ENCODE assay signal across 8 mouse cellular contexts in genomic region chr9:45677236-45677781, GRCm38 (mm10).
DNase-seq lines count a peak whose midpoint lies in the region; ATAC-seq and TF ChIP-seq lines count a peak whose summit lies in the region.

No protein-coding gene starts in this region.

- 34% methylated on average over 12 of the region's 12 CpGs for WGBS in intestine, postnatal 0 days
- 22% methylated on average over 12 of the region's 12 CpGs for WGBS in lung, embryonic 14.5 days

- no peak for TF ChIP-seq POLR2A in cortical plate, adult 2 months (IDR thresholded peaks at IDR 0.05; ENCODE audit: extremely low read depth, insufficient read depth, low read length)

- H3K9me3 ChIP-seq in intestine, postnatal 0 days (ENCODE audit: control insufficient read depth) = no peaks in the 10 kb centered on the region
- H3K9me3 ChIP-seq in lung, embryonic 14.5 days (ENCODE audit: low read depth, low read length) = no peaks in the 10 kb centered on the region

- peak; percentile 45 to 48 for DNase-seq in cerebellum, postnatal 14 days
- no peak for DNase-seq in cerebellum, adult 11-12 months
- peak; percentile 88 for DNase-seq in lung, embryonic 14.5 days
- peak; percentile 19 for DNase-seq in ovary, adult 18-20 months (ENCODE audit: low spot score)
- DNase-seq in urinary bladder, postnatal 10 days (ENCODE audit: low spot score) = no peak

- no peaks in the 10 kb centered on the region for H3K27me3 ChIP-seq in intestine, postnatal 0 days (replicated peaks; ENCODE audit: control insufficient read depth, insufficient read depth, low read length)
- no peaks in the 10 kb centered on the region for H3K27me3 ChIP-seq in lung, embryonic 14.5 days (ENCODE audit: insufficient read depth, low read length)

- ATAC-seq in granulocyte monocyte progenitor cell, adult 5-6 weeks (replicated peaks; ENCODE audit: poor library complexity, severe bottlenecking) = peak; percentile 91
- no peak for ATAC-seq in intestine, postnatal 0 days
- peak; percentile 82 for ATAC-seq in lung, embryonic 14.5 days (ENCODE audit: insufficient read depth)

- H3K9ac ChIP-seq in intestine, postnatal 0 days (ENCODE audit: low read depth, low read length) = no peak overlapping the region
- no peak overlapping the region for H3K9ac ChIP-seq in lung, embryonic 14.5 days

- H3K27ac ChIP-seq in cortical plate, adult 2 months (ENCODE audit: insufficient read depth, low read length) = 0 out of 2 replicates have a peak overlapping the region, but pooled peaks have one; percentile 2
- no peak overlapping the region for H3K27ac ChIP-seq in intestine, postnatal 0 days (ENCODE audit: low read depth, low read length)
- H3K27ac ChIP-seq in lung, embryonic 14.5 days (ENCODE audit: low read depth) = peak overlapping the region; percentile 80; the same call in 1 of the 2 replicates

- H3K4me1 ChIP-seq in cortical plate, adult 2 months (ENCODE audit: control insufficient read depth, insufficient read depth, low read length) = peaks cover 11% of the 10 kb centered on the region
- H3K4me1 ChIP-seq in intestine, postnatal 0 days (replicated peaks; ENCODE audit: control insufficient read depth, insufficient read depth, low read length) = no peaks in the 10 kb centered on the region
- H3K4me1 ChIP-seq in lung, embryonic 14.5 days (ENCODE audit: insufficient read depth) = peaks cover 12% of the 10 kb centered on the region

- no peak overlapping the region for H3K4me3 ChIP-seq in cortical plate, adult 2 months (ENCODE audit: insufficient read depth, low read length)
- no peak overlapping the region for H3K4me3 ChIP-seq in intestine, postnatal 0 days (ENCODE audit: low read depth, low read length)
- no peak overlapping the region for H3K4me3 ChIP-seq in lung, embryonic 14.5 days (ENCODE audit: low read depth, low read length)

- no peak for TF ChIP-seq CTCF in cortical plate, adult 2 months (IDR thresholded peaks at IDR 0.05; ENCODE audit: extremely low read depth, insufficient read depth, low read length)
- no peak for TF ChIP-seq CTCF in intestine, postnatal 0 days (IDR thresholded peaks at IDR 0.05; ENCODE audit: low read depth)
- TF ChIP-seq CTCF in lung, embryonic 14.5 days (IDR thresholded peaks at IDR 0.05; ENCODE audit: low read depth) = no peak

- no peaks in the 10 kb centered on the region for H3K36me3 ChIP-seq in intestine, postnatal 0 days (ENCODE audit: control insufficient read depth, insufficient read depth)
- H3K36me3 ChIP-seq in lung, embryonic 14.5 days (ENCODE audit: insufficient read depth) = no peaks in the 10 kb centered on the region

- peak overlapping the region; percentile 24 for H3K4me2 ChIP-seq in intestine, postnatal 0 days (replicated peaks; ENCODE audit: low read depth)
- peak overlapping the region; percentile 45 for H3K4me2 ChIP-seq in lung, embryonic 14.5 days

Comparison
In these comparisons a context has a peak if more than half of its experiments do, and no peak if none do; other contexts are left out.
1. DNase-seq: peak in cerebellum, postnatal 14 days (2 of 2), lung, embryonic 14.5 days (single experiment) and ovary, adult 18-20 months (single experiment); none in cerebellum, adult 11-12 months (single experiment) and urinary bladder, postnatal 10 days (single experiment).